Mouse (Mus musculus) CH12.LX (cell line): ENCODE measurements at regions not wholly inside any gene's neighbourhood (a gene's known extent, or its start where the extent isn't known, plus 50 kb on each side); places are given as distances from the start of the nearest gene placed in this dataset.

ENCODE experiments used
- CTCF ChIP-seq, 2 experiments: IDR thresholded peaks in 1 of 2; conservative IDR thresholded peaks in 1 of 2; 2 replicates each; pipeline ENCODE4 v1.5.1; 2011 to 2012; ENCODE audit warnings: low read depth in 2 of 2, low read length in 2 of 2, improper control_type of control experiment in 1 of 2, inconsistent platforms in 1 of 2, mild to moderate bottlenecking in 1 of 2, moderate library complexity in 1 of 2
- EP300 ChIP-seq: IDR thresholded peaks from 2 replicates; pipeline ENCODE4 v1.6.1; 2011; ENCODE audit warnings: low read length, improper control_type of control experiment
- MAX ChIP-seq: IDR thresholded peaks from 2 replicates; pipeline ENCODE4 v1.6.1; 2011; ENCODE audit warnings: low read length, improper control_type of control experiment
- MYC ChIP-seq: IDR thresholded peaks from 2 replicates; pipeline ENCODE4 v1.6.1; 2011; ENCODE audit warnings: low read depth, mild to moderate bottlenecking, improper control_type of control experiment, low read length
- POLR2A ChIP-seq: IDR thresholded peaks from 2 replicates; pipeline ENCODE4 v1.6.1; 2011; ENCODE audit warnings: low read depth, mild to moderate bottlenecking, improper control_type of control experiment, low read length
- USF1 ChIP-seq: IDR thresholded peaks from 2 replicates; pipeline ENCODE4 v1.6.1; 2014; ENCODE audit warnings: low read depth, mild to moderate bottlenecking, inconsistent platforms, low read length, improper control_type of control experiment
- USF2 ChIP-seq: conservative IDR thresholded peaks from 2 replicates; pipeline ENCODE4 v1.6.1; 2011; ENCODE audit warnings: low read depth, low read length, improper control_type of control experiment
- ZKSCAN1 ChIP-seq: IDR thresholded peaks from 2 replicates; pipeline ENCODE4 v1.6.1; 2012; ENCODE audit warnings: low read depth, inconsistent platforms, low read length, improper control_type of control experiment, borderline replicate concordance

DNA sequence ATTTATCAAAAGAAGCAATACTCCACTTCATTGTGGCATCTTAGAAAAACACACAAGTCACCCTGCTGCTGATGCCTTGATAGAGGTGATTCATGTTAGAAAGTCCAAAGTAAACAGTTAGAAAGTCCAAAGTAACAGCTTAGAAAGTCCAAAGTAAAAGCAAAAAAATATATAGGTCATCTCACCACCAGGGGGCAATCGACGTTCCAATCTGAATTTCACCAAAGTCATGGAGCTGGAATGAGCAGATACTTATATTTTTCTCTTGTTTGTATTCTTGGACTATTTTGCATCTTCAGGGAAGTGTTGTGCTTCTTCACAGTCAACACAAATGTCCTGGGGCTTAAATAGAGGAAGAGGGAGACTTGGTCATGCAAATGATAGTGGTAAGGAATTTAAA lies 241.3 kb downstream of the Bmp2 start:
- TF ChIP-seq POLR2A (no peak), USF2 (no peak), USF1 (no peak), MYC (no peak), EP300 (no peak), ZKSCAN1 (no peak), CTCF (conservative IDR thresholded peaks at IDR 0.05 in 1 of 2, IDR thresholded peaks at IDR 0.05 in 1 of 2; ENCODE audit: low read depth in 2 of 2, low read length in 2 of 2) (peak; percentile 30 to 45; a peak in 3 of 4 replicates), MAX (no peak)
